Mouse (Mus musculus): ENCODE measurements around the gene Abhd5. TPM values are rescaled to one million over a fixed set of nuclear protein-coding genes. Genes with fewer than 3 reads are reported as not detected.

The Abhd5 gene
- polyA plus RNA-seq, 1 experiment from 2014 or later: 19.0 TPM

DNA sequence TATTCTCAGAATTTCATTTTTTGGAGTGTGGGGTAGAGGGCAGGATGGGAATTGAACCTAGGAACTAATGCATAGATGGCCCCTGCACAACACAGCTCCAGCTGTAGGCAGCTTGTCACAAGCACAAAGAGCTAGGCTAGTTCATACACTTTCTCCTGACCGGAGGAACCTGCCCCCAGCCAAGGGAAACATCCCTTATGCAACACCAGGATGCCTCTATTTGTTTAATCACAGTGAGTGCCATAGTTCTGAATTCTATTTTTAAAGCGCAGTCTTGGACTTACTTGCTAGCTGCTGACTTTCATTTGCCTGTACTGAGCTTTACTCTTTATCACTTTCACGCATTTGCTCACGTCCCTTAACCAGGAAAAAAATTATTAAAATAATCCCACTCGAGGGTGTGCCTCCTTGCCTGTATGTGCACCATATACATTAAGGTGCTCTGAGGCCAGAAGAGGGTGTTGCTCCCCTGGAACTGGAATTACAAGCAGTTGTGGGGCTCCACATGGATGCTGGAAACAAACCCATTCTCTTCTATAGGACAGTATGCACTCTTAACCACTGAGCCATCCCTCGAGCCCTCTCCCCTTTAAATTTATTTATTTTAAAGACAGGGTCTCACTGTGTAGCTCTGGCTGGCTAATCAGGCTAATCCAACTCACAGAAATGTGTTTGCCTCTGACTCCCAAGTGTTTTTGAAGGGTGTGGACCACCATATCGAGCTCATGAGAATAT is 845 bp upstream of the Abhd5 start:
- H3K27me3 ChIP-seq (replicated peaks): no peaks in the 10 kb centered on the region
- no peaks in the 10 kb centered on the region for H3K9me3 ChIP-seq
- H3K9ac ChIP-seq: no peak overlapping the region
- H3K36me3 ChIP-seq: no peaks in the 10 kb centered on the region
- WGBS: 71% methylated on average over 7 of the region's 7 CpGs
- no peak overlapping the region for H3K27ac ChIP-seq
- H3K4me3 ChIP-seq (replicated peaks): peak overlapping the region; percentile 83
- H3K4me1 ChIP-seq (replicated peaks): no peaks in the 10 kb centered on the region
- no peak for ATAC-seq
- peak overlapping the region; percentile 81; the same call in 1 of the 2 replicates for H3K4me2 ChIP-seq (replicated peaks)

DNA sequence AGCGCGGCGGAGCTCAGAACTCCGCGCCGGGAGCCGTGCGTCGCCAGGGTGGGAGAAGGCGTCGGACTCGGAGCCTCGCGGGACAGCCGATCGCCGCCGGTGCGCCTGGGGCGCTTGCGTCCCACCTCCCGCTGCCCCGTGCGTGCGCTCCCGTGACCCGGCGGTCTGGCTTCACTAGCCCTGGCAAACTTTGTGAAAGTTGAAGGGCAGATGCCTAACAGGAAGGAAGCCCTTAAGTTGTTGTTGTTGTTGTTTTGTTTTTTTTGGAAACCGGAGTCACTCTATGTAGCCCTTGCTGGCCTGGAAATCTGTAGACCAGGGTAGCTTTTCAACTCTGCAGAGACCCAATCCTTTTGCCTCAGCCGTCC is 601 bp downstream of the Abhd5 start:
- no peaks in the 10 kb centered on the region for H3K27me3 ChIP-seq (replicated peaks)
- peak overlapping the region; percentile 81 for H3K4me2 ChIP-seq (replicated peaks)
- H3K36me3 ChIP-seq: no peaks in the 10 kb centered on the region
- WGBS: under 1% methylated on average over 30 of the region's 30 CpGs
- peak overlapping the region; percentile 66 for H3K9ac ChIP-seq
- no peaks in the 10 kb centered on the region for H3K9me3 ChIP-seq
- H3K27ac ChIP-seq: peak overlapping the region; percentile 13
- peak; percentile 74 for ATAC-seq
- H3K4me3 ChIP-seq (replicated peaks): peak overlapping the region; percentile 83
- no peaks in the 10 kb centered on the region for H3K4me1 ChIP-seq (replicated peaks)

DNA sequence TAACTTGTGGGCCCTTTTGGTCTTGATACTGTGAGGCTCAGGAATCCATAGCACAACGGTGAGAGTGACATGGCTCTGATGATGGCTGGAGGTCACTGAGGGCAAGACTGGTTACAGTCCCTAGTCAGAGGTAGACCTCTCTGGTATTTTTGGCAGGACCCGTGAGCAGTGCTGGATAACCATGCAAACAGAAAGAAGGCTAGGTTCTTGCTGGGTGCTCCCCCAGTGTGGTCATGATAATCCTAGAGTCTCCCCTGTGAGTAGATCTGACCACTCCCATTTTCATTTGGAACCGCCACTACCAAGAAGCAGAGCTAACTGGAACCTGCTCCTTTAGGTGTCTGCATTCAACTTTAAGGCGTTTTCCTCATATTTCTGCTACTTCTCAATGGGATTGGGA is 1.5 kb downstream of the Abhd5 start:
- Histone ChIP-seq H3K4me2 (replicated peaks) (no peak overlapping the region), H3K4me3 (replicated peaks) (no peak overlapping the region), H3K4me1 (replicated peaks) (no peaks in the 10 kb centered on the region), H3K27me3 (replicated peaks) (no peaks in the 10 kb centered on the region), H3K9ac (no peak overlapping the region), H3K9me3 (no peaks in the 10 kb centered on the region), H3K27ac (no peak overlapping the region), H3K36me3 (no peaks in the 10 kb centered on the region)
- WGBS: 81% methylated on average over 4 of the region's 4 CpGs
- ATAC-seq: no peak

DNA sequence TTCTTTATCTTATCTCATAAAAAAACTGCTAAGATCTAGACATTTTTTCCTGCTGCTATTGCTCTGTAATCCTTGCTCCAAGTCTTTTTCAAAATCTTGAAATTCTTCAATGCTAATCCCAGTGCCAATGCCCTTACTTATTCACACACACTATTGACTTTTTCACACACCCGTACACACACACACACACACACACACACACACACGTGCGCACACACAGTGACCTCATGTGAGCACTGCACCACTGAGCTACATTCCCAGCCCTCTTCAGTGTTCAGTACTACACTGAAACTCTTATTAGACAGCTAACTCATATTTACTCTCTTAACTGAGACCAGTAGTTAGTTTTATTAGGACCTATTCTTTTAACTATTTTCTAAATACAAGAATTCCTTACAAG is 2.8 kb downstream of the Abhd5 start:
- WGBS: 82% methylated on average over 3 of the region's 3 CpGs
- H3K4me3 ChIP-seq (replicated peaks): no peak overlapping the region
- ATAC-seq: no peak
- no peaks in the 10 kb centered on the region for H3K9me3 ChIP-seq
- no peak overlapping the region for H3K4me2 ChIP-seq (replicated peaks)
- H3K27ac ChIP-seq: no peak overlapping the region
- H3K4me1 ChIP-seq (replicated peaks): no peaks in the 10 kb centered on the region
- H3K36me3 ChIP-seq: no peaks in the 10 kb centered on the region
- no peak overlapping the region for H3K9ac ChIP-seq
- no peaks in the 10 kb centered on the region for H3K27me3 ChIP-seq (replicated peaks)

DNA sequence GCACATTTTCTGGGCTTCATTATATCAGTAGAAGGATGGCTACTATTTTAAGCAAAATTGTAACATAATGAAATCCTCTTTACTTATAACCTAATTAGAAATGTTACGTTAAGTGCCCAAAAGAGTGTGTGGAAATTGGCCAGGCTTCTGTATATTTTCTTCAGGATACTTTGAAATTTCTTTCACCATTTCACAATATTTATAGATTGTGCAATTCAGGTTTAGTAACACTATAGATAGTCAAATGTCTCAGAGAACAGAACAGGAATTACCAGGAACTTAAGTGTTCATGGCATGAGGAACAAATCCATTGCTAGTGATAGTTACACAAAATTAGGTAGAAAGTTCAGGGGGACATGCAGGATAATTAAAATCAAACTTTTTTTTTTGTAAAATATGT is 5.7 kb downstream of the Abhd5 start:
- Histone ChIP-seq H3K27ac (no peak overlapping the region), H3K4me2 (replicated peaks) (no peak overlapping the region), H3K27me3 (replicated peaks) (no peaks in the 10 kb centered on the region), H3K4me1 (replicated peaks) (no peaks in the 10 kb centered on the region), H3K9ac (no peak overlapping the region), H3K4me3 (replicated peaks) (no peak overlapping the region), H3K36me3 (no peaks in the 10 kb centered on the region), H3K9me3 (no peaks in the 10 kb centered on the region)
- ATAC-seq: no peak
- 77% methylated on average over 1 of the region's 1 CpGs for WGBS

DNA sequence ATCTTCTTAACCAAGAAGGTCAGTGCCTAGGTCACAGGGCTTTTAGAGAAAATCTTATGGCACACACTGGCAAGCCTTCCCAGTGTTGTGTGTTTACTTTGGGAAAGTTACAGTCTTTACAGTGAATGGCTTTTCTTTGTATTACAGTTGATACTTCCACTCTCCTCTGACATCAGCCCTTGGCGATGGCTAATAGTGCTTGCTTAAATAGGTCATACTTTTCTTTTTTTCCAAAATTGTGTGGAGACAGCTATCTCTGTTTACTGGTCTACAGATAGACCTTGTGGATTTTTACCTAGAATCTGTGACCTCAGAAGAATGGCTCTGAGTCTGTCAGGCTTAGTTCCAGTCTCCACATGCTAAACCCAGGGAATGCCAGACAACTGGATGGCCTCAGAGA is 6.2 kb downstream of the Abhd5 start:
- no peak for ATAC-seq
- H3K27me3 ChIP-seq (replicated peaks): no peaks in the 10 kb centered on the region
- H3K4me1 ChIP-seq (replicated peaks): no peaks in the 10 kb centered on the region
- no peaks in the 10 kb centered on the region for H3K9me3 ChIP-seq
- H3K4me2 ChIP-seq (replicated peaks): no peak overlapping the region
- no peak overlapping the region for H3K4me3 ChIP-seq (replicated peaks)
- WGBS: 86% methylated on average over 1 of the region's 1 CpGs
- no peaks in the 10 kb centered on the region for H3K36me3 ChIP-seq
- H3K9ac ChIP-seq: no peak overlapping the region
- no peak overlapping the region for H3K27ac ChIP-seq

DNA sequence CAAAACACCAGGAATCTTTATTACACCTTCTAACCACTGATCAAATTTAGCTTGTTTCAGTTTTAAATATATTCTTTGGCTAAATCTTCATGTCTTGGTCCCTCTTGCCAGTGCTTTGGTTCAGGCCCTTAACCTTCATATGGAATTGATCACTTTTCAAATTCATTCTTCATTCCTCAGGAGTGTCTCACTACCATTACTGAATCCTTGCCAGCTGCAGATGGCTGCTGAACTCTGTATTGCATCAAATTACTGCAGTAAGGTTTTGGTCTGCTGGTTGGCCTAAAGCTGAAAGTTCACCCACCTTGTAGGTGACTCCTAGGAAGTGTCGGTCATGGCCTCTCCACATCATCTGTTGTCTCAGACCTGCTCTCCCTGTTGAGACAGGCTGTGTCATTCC is 12.8 kb downstream of the Abhd5 start:
- Histone ChIP-seq H3K36me3 (no peaks in the 10 kb centered on the region), H3K9me3 (no peaks in the 10 kb centered on the region), H3K4me1 (replicated peaks) (no peaks in the 10 kb centered on the region), H3K4me3 (replicated peaks) (no peak overlapping the region), H3K27ac (no peak overlapping the region), H3K4me2 (replicated peaks) (no peak overlapping the region), H3K9ac (no peak overlapping the region), H3K27me3 (replicated peaks) (no peaks in the 10 kb centered on the region)
- ATAC-seq: no peak
- 89% methylated on average over 1 of the region's 1 CpGs for WGBS

DNA sequence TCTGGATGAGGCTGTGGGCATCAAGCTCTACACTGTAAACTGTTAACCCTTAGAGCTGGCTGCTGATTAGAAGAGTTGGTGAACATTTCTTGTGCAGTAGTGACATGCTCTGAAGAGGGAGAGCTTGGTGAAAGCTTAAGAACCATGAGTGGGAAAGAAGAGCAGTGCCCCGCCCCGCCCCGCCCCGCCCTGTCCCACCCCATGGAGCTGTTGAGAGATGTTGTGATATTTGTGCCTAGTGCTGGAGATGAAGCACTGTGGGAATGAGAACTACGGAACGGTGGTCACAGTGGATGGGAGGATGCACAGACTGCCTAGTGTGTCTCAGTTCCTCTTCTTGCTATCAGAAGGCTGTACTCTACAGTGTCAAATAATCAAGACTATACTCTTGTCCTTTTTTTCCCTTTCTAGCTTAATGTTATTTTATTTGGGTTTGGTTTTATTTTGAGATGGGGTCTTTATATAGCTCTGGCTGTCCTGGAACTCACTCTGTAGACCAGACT is 18.9 kb downstream of the Abhd5 start:
- Histone ChIP-seq H3K4me3 (replicated peaks) (no peak overlapping the region), H3K27ac (no peak overlapping the region), H3K4me2 (replicated peaks) (no peak overlapping the region), H3K4me1 (replicated peaks) (no peaks in the 10 kb centered on the region; the same call in 1 of the 2 replicates), H3K36me3 (no peaks in the 10 kb centered on the region), H3K27me3 (replicated peaks) (no peaks in the 10 kb centered on the region), H3K9me3 (no peaks in the 10 kb centered on the region), H3K9ac (no peak overlapping the region)
- no peak for ATAC-seq
- WGBS: 89% methylated on average over 6 of the region's 6 CpGs

DNA sequence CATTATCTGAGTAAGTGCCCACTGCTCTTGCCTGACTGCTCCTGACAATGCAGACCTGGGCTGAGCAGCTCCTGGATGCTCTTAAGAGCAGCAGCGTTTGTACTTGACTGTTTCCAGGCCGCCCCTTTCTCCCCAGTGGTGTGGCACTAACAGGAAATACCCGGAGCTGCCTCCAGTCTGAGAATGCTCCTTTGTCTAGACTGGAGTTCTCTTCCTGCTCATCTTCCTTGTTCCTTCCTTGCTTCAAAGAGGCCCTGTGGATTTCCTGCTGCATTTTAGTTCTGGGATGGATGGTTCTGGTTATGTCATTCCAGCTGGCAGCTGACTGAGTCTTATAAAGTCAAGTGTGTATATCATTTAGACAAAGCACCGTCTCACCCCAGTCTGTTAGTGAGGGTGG is 21.1 kb downstream of the Abhd5 start:
- H3K27ac ChIP-seq: no peak overlapping the region
- 21% methylated on average over 4 of the region's 4 CpGs for WGBS
- ATAC-seq: no peak

DNA sequence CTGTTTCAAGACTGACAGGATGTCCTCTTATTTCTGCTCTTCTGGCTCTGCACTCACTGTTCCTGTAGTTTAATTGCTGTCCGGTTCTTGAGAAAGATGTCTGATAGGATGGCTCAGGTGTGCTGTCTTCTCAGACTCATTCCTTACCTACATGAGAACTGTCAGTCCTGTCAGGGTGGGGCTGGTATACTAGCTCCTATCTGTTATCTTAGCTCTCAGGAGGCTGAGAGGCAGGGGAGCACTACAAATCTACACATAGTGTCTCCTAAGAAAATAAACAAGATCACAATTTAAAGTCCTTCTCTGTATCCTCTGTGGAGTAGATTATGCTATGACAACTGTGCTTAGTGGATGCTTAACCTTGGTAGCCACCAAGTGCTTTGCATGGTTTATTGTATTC is 21.6 kb downstream of the Abhd5 start:
- no peaks in the 10 kb centered on the region; the same call in 1 of the 2 replicates for H3K4me1 ChIP-seq (replicated peaks)
- no peak overlapping the region for H3K9ac ChIP-seq
- 64% methylated on average over 1 of the region's 1 CpGs for WGBS
- H3K9me3 ChIP-seq: no peaks in the 10 kb centered on the region
- H3K36me3 ChIP-seq: no peaks in the 10 kb centered on the region
- no peak overlapping the region for H3K27ac ChIP-seq
- H3K4me3 ChIP-seq (replicated peaks): no peak overlapping the region
- no peak overlapping the region for H3K4me2 ChIP-seq (replicated peaks)
- ATAC-seq: no peak
- H3K27me3 ChIP-seq (replicated peaks): no peaks in the 10 kb centered on the region

More for the DNA sequence above, 21.1 kb downstream of the Abhd5 start:
- Histone ChIP-seq H3K9ac (no peak overlapping the region), H3K9me3 (no peaks in the 10 kb centered on the region), H3K4me2 (replicated peaks) (no peak overlapping the region), H3K27me3 (replicated peaks) (no peaks in the 10 kb centered on the region), H3K4me1 (replicated peaks) (no peaks in the 10 kb centered on the region; the same call in 1 of the 2 replicates), H3K4me3 (replicated peaks) (no peak overlapping the region), H3K36me3 (no peaks in the 10 kb centered on the region)

DNA sequence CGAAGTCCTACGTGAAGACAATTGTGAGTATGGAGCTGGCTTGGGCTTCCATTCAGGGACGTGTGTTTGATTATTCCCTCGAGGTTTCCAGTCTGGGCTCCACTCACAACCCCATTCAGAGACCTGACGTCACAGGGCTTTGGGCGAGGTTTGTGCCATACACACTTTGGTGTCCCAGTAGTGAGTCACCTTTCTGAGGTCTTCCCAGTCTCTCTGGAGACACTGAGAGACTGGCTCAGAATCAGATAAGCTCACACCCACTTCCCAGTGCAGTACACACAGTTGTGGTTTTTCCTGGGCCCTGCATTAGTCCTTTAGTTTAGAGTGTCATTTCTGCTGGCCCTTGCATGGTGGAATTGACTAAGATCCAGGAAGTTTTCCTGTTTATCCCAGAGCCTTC is 27.6 kb downstream of the Abhd5 start:
- Histone ChIP-seq H3K9ac (no peak overlapping the region), H3K36me3 (no peaks in the 10 kb centered on the region), H3K27ac (no peak overlapping the region), H3K4me2 (replicated peaks) (no peak overlapping the region), H3K4me1 (replicated peaks) (no peaks in the 10 kb centered on the region), H3K4me3 (replicated peaks) (no peak overlapping the region), H3K27me3 (replicated peaks) (no peaks in the 10 kb centered on the region), H3K9me3 (no peaks in the 10 kb centered on the region)
- ATAC-seq: no peak
- WGBS: 91% methylated on average over 6 of the region's 6 CpGs

DNA sequence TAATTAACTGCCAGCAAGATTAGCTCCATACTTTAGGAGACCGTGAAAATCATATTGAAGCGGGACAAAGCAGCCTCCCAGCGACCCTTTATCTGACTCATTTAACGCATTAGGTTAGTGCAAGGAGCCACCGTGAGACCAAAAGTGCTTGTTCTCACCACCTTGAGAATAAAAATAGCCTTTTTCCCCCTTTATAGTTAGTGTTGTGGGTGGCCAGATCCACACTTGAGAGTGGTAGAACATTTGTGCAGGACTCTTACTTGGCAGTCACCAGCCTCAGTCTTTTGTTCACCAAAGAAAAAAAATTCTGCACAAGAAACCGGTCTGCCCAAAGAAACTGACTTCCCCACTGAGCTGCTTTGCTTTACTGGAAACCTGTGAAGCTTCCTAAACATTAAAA is 29.6 kb downstream of the Abhd5 start:
- H3K36me3 ChIP-seq: no peaks in the 10 kb centered on the region
- no peak overlapping the region for H3K4me3 ChIP-seq (replicated peaks)
- 89% methylated on average over 6 of the region's 6 CpGs for WGBS
- no peaks in the 10 kb centered on the region for H3K27me3 ChIP-seq (replicated peaks)
- no peak for ATAC-seq
- no peaks in the 10 kb centered on the region for H3K4me1 ChIP-seq (replicated peaks)
- no peak overlapping the region for H3K27ac ChIP-seq
- no peaks in the 10 kb centered on the region for H3K9me3 ChIP-seq
- H3K4me2 ChIP-seq (replicated peaks): no peak overlapping the region
- H3K9ac ChIP-seq: no peak overlapping the region

DNA sequence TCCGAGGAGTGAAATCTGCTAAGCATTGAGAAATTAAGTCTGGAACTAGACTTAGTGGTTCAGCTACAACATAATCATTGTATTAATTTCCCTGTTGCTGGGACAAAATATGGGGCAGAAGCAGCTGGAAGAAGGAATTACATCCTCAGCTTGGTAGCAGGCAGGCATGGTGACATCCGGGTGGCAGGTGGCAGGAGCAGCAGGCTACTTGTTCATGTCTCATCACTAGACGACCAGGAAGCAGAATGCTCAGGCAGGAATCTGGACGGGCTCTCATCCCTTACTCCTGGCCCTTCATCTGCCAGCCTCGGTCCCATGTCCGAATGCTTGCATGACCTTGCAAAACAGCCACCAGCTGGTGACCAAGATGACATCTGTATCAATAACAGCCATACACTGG is 30.6 kb downstream of the Abhd5 start:
- H3K36me3 ChIP-seq: no peaks in the 10 kb centered on the region
- H3K9me3 ChIP-seq: no peaks in the 10 kb centered on the region
- no peak for ATAC-seq
- H3K9ac ChIP-seq: no peak overlapping the region
- 92% methylated on average over 6 of the region's 6 CpGs for WGBS
- H3K4me2 ChIP-seq (replicated peaks): no peak overlapping the region
- no peak overlapping the region for H3K27ac ChIP-seq
- H3K27me3 ChIP-seq (replicated peaks): no peaks in the 10 kb centered on the region
- no peaks in the 10 kb centered on the region for H3K4me1 ChIP-seq (replicated peaks)
- H3K4me3 ChIP-seq (replicated peaks): no peak overlapping the region

All from intestine, embryonic 15.5 days (tissue).